Mouse (Mus musculus): Measurements from ENCODE around the gene Serpinb5. TPM values are rescaled to one million over a fixed set of nuclear protein-coding genes. Genes with fewer than 3 reads are reported as not detected.
A peak's percentile ranks its signal among the peaks of the same experiment; 100 is the strongest.
"Not testable (repeated sequence)": the region's sequence is repeated elsewhere in the genome, so short reads cannot be mapped to it uniquely, and the experiment has no call there.

Serpinb5 gene
- total RNA-seq (2021), result not detected in 2 replicates
- long read RNA-seq, experiment 1, result 0 reads
- long read RNA-seq, experiment 2, result 0 reads

DNA sequence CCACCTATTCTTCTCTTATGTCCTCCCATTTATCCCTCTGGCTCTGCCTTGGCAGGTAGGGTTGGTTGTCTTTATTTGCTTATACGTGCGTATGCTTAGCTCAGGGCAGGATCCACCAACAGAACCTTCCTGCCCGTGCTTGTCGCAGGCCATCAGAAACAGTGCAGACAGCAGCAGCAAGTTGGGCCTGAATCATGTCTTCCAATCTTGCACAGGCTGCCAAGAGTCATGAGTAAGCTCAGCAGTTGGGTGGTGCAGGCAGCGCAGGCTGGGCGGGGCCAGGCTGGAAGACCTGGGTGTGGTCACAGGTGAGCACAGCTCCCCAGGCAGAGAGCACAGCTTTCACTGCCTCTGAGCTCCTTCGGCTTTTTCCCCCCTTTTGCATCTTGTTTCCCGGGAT is at the start of gene Serpinb5:
Gene Serpinb5 (plus strand): TSS at position 327 of the 400 bp plus-strand sequence.
- DNase-seq, result no peak

GRCm38 (mm10) chr1:106814864-106815263 is 46.1 kb upstream of the Serpinb5 start:
- no peak for DNase-seq

DNA sequence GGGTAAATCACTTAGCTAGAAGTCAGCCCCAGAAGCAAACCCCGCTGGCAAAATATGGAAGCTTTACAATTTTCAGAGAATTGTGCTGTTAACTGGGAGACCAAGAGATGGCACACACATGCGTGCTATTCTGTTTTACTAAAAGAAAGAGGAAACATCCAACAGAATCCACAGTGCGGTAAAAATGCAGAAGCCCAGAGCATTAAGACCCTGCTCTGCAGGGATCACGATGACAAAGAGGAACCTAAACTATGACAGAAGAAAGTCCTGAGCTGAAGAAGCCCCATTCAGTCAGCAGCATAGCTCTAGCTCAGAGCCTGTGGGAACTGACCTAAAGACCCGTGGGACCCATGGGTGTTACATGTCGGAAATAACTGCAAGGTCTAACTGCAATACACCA is 45.7 kb upstream of the Serpinb5 start:
- no peak for DNase-seq

DNA sequence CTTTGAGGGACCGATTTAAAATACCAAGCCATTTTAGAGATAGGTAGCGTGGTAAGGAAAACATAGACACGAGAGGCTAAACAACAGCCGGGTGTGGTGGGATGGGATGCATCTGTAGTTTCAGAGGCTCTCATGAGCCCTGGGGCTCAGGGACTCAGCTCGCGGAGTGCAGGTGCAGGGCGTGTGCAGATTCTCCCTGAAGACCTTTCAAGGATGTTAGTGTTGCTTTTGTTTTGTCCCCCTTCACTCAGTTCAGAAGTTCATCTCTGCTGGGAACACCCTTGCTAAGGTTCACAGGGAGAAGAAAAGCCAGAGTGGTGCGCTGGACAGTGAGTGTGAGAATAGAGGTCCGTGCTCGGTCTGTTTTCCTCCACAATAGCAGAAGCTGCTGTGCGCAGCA is 44.2 kb upstream of the Serpinb5 start:
- no peak for DNase-seq

GRCm38 (mm10) chr1:106818323-106818722 is 42.6 kb upstream of the Serpinb5 start:
- peak; percentile 7 for DNase-seq

DNA sequence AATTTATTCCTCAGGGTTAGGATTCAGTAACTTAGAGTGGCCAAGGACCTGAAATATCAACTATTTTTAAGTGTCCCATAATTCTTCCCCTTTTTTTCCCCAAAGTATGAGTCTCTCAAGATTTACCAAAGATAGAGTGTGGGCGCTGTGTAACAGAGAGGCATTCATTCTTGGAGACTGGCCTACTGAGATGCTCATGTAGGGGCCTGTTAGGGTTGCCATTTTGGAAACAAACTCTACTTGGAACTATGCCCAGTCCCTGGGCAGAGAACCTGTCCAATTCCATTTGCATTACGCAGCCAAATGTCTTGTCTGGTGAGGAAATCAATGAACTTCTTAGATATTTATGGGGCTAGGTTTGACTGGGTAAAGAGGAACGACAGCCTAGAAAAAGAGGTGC is 38.7 kb upstream of the Serpinb5 start:
- DNase-seq, result no peak

DNA sequence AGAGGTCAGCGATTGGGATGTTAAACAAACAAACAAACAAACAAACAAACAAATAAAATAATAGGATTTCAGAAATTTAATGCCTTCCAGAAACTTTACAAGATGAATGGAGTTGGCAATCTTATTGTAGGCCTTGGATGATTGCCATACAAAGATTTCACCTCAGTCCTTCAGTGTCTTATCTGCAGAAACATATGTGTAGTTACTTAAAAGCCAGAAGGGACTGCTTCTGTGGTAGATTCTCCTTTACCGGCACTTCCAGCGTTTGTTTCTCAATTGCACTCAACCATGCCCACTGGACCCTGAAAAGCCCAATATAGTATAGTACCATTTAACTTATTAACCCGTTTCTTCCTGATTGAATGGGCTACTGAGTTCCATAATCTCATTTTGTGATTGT is 32.2 kb upstream of the Serpinb5 start:
- no peak for DNase-seq

DNA sequence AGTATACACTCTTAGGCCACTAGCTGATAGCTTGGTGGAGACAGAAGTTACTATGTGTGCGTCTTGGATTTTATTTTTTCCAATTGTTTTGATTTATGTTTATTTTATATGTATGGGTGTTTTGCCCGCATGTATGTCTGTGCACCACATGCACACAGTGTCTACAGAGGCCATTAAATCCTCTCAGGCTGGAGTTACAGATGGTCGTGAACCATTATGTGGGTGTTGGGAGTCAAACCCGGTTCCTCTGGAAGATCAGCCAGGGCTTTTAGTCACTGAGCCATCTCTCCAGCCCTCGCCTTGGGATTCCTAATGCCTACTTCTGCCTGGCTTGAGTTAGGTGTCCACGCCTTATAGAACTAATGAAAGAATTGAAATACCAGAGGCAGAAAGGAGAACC is 4.6 kb downstream of the Serpinb5 start:
- no peak for DNase-seq

DNA sequence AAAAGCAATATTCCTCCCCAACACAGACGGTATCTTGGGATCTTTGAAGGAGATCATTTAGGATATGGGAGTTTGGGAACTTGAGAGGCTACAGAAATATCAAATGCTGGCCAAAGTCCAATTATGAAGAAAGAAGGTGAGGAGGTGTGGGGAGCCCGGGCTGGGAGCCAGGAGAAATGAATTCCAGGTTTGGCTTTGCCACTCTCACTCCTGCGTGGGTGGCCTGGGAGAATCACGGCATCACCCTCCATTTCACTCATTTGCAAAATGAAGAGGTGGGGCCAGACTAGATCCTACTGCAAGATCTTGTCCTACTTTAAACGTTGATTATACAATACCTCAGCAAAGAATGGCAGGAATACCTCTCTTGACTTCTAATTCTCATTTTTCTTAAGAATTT is 5.1 kb downstream of the Serpinb5 start:
- DNase-seq, result no peak

GRCm38 (mm10) chr1:106866768-106867167 is 5.8 kb downstream of the Serpinb5 start:
- DNase-seq, result no peak

DNA sequence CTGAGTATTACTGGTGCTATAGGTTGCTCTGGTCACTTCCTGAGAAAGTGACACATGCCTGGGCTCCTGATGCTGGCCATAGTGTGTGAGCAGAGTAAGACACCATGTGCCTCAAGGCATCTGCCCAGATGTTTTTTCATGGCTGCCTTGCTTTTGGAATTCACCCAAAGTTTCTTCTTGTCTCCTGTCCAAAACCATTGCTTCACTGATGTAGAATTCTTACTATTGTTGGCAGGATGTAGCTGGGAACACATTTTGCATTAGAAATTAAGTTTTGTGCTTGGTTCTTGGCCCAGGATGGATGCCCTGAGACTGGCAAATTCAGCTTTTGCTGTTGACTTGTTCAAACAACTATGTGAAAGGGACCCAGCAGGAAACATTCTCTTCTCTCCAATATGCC is 9.0 kb downstream of the Serpinb5 start:
- DNase-seq, result no peak

GRCm38 (mm10) chr1:106875193-106875886 is 14.4 kb downstream of the Serpinb5 start:
- DNase-seq, result no peak

GRCm38 (mm10) chr1:106876147-106876546 is 15.2 kb downstream of the Serpinb5 start:
- no peak for DNase-seq

DNA sequence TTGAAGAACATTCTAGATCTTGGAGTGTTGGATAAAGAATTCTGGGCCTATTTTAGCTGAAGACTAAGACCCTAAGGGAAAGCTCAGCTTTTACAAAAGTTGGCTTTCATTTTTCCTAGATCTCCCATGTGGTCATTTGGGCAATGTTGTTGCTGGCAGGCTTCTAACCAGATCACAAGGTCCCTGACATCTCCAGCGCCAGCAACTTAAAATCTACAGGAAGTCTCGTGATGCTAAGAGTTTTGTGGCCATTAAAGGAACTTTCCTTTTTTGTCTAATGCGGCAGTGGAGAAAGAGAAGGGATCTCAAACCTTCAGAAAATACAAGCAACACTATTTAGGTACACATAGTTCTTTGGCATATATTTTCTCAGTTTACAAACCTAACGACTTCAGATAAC is 21.8 kb downstream of the Serpinb5 start:
- DNase-seq, result no peak

GRCm38 (mm10) chr1:106883369-106883768 is 22.4 kb downstream of the Serpinb5 start:
- DNase-seq, result no peak

DNA sequence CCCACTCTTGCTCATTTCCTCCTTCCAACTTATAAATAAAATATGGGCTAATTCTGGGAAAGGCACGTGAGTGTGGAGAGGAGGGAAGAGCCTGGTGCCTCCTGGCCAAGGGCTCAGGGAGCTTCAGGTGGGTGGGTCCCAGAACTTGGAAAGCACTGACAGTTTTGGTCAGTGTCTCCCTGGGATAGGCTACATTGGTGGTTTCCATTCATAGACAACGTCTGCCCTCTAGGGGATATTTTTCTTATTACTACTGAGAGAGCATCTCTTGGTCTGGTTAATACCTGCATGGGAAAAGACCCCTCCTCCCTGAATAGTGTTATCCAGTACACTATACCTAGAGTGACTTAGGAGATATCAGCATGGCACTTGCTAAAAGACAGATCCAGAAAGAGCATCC is 22.8 kb downstream of the Serpinb5 start:
- no peak for DNase-seq

DNA sequence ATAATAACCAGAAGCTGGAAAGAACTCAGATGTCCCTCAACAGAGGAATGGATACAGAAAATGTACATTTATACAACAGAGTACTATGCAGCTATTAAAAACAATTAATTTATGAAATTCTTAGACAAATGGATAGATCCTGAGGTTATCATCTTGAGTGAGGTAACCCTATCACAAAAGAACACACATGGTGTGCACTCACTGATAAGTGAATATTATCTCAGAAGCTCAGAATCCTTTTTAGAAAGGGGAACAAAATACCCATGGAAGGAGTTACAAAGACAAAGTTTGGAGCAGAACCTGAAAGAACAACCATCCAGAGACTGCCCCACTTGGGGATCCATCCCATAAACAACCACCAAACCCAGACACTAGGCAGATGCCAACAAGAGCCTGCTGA is 34.2 kb downstream of the Serpinb5 start:
- not testable (repeated sequence) for DNase-seq

GRCm38 (mm10) chr1:106901406-106901805 is 40.4 kb downstream of the Serpinb5 start:
- peak; percentile 71 for DNase-seq

DNA sequence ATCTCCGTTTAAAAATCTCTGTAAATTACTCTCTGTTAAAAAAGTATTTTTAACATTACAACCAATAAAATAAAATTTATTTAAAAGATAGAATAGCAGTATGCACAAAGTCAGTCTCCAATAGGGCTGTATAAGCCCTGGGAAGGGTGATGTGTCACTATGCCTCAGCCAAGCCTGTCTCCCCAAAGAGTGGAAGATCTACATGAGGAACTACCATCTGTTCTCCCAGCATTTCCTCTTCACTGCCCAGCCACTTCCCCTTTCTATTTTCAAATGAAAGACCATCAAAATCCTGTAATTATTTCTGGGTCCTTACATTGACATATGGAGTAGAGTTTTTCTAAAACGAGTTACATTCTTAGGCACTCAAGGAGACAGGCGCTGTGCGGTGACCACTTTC is 71.0 kb downstream of the Serpinb5 start:
- DNase-seq, result no peak

Other genes with a start within 250 kb of the Serpinb5 start
- gene Bcl2, start 146.9 kb upstream of the Serpinb5 start, total RNA-seq (2021), result 6.0 and 10.1 TPM in 2 replicates
- gene Kdsr, start 101.4 kb upstream of the Serpinb5 start, total RNA-seq (2021), result 27.7 and 29.2 TPM in 2 replicates
- gene Vps4b, start 64.4 kb upstream of the Serpinb5 start, total RNA-seq (2021), result 87.3 and 92.2 TPM in 2 replicates
- gene Serpinb12, start 73.3 kb downstream of the Serpinb5 start, total RNA-seq (2021), result not detected in 2 replicates
- gene Serpinb13, start 119.8 kb downstream of the Serpinb5 start, total RNA-seq (2021), result not detected in 2 replicates
- gene Serpinb3a, start 191.1 kb downstream of the Serpinb5 start, total RNA-seq (2021), result not detected in 2 replicates
- not detected in 2 replicates for gene Serpinb3d, start 222.3 kb downstream of the Serpinb5 start, total RNA-seq (2021)